Mouse (Mus musculus) megakaryocyte, adult 5-6 weeks (primary cell): ENCODE results near the gene Oas1g. TPM values are rescaled to one million over a fixed set of nuclear protein-coding genes. Genes with fewer than 3 reads are reported as not detected.
"Not testable (repeated sequence)": the region's sequence is repeated elsewhere in the genome, so short reads cannot be mapped to it uniquely, and the experiment has no call there.

Experiments
- ATAC-seq: 2 replicates; pipeline ENCODE4 v1.8.0; 2016; ENCODE audit warnings: mild to moderate bottlenecking, inconsistent platforms; ENCODE audit not compliant: poor library complexity, severe bottlenecking
- total RNA-seq, 2 experiments: library from RNA; stranded (forward) in 1 of 2; stranded (reverse) in 1 of 2; fragments of 153-499, 151-499 nt in 1 of 2; fragments of 221-1000, 200-1000 nt in 1 of 2; gene quantifications; 2 replicates each; pipeline versions ENCODE4 v1.2.3 to v1.2.4; 2015 to 2017

Oas1g gene
- total RNA-seq (2015) (1.9 and 3.1 TPM in 2 replicates), total RNA-seq (2017) (1.9 and 2.8 TPM in 2 replicates)

DNA sequence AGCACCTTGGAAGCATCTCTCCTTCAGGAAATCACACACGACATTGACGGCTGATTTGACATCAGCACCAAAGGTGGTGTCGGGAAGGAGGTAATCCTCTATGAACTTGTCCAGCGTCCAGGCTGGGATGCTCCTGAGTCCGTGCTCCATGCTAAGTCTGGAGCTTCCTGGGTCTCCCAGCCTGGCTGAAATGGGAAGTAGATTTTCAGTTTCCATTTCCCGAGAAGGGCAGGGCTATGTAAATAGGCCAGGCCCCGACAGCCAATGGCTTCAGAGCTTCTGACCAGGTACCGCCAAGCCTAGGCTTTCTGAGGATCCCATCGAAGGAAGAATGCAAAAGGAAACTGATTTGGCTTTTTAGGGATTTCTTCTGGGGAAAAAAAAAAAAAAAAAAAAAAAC lies at the start of gene Oas1g:
TSS of gene Oas1g (minus strand) at position 201 of the 400 bp plus-strand sequence.
- ATAC-seq = peak; percentile 45; the same call in 1 of the 2 replicates

DNA sequence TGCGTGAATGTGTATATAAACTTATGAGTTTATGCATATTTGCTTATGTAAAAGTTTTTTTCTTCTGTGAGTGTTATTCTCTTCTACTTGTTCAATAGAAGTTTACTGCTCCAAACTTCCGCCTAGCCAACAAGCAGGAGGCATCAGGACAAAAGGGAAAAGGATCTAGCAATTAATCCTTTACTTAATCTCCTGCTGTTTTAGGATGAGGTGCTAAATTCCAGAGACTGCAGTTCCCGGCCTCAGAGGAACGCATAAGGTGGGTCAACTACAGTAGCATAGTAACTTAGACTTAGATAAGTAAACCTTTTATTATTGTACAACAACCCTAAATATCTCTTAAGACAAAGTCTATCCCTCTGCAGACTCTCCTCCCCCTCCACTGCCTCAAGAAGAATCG lies 46.6 kb upstream of the Oas1g start:
- no peak for ATAC-seq

DNA sequence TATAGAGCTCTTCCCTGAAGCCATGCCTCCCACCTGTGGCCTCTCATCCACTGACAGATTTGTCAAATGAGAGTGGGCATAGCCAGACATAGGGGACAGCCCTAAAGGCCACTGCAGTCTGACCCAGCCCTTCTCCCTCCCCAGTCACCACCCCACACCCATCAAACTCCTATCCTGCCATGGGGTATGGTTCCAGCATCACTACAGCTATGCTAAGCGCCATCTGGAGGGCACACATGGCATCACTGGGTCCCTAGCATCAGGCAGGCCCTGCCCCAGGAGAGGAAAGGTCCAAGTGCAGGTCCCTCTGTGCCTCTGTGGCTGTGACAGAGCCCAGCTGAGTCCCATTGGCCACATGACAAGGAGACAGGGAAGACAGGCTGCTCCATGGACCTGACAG lies 39.6 kb upstream of the Oas1g start:
- ATAC-seq = no peak

DNA sequence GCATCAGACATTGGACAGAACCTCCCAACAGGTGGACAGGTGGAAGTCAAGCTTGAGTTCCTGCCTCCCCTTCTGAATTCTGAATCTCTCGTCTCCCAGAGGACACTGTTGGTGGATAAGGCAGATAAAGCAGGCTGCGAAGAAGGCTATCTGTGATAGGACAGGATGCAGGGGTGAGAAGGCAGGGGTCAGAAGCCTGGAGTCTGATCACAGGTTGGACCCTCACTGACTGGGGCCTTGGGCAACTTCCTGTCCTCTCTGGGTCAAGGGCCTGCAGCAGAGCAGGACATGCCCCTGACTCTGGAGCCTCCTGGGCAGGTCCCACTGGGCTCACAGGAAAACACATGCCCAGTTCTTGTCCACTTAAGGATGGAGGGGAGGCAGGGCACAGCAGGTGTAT lies 38.9 kb upstream of the Oas1g start:
- ATAC-seq = not testable (repeated sequence)

DNA sequence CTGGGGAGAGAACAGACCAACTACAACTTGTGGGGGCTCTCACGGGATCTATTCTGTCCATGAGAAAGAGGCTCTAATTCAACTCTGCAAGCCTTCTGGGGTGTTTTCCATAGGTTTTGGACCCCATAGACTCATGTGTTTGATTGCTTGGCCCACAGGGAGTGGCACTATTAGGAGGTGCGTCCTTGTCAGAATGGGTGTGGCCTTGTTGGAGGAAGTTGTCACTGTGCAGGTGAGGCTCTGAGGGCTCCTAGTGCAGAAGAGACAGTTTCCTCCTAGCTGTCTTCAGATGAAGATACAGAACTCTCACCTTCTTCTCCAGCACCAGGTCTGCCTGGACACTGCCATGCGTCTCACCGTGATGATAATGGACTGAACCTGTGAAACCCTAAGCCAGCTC lies 37.1 kb upstream of the Oas1g start:
- ATAC-seq = not testable (repeated sequence)

DNA sequence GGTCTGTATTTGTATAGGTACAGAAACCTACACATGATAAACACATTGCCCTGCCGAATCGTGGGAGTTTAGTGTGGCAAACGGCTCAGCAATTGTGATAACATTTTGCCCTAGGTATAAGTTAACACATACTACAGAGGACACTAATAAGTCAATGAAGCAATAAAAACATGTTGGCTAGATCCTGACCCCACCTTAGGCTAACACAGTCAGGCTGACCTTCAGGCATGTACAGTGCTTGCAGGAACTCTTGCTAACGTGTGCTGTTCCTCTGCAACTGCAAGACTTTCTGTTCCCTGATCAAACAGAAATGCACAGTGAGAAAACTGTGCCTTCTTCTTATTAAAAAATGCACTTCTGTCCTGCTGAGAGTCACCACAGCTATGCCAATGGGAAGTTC lies 36.6 kb upstream of the Oas1g start:
- ATAC-seq = no peak

DNA sequence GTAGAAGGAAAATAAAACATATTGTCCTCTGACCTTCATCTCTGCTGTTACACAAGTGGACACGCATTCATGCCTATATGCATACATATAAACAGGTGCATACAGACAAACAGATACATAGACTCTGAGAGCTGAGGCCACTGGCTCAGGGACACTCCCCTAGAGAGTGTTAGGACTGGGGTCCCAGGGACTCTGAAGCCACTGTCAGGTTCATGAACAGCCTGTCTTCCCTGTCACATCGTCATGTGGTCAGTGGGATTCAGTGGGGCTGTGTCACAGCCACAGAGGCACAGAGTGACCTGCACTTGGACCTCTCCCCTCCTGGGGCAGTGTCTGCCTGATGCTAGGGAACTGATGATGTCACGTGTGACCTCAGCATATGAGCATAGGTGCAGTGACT lies 32.9 kb upstream of the Oas1g start:
- no peak for ATAC-seq

DNA sequence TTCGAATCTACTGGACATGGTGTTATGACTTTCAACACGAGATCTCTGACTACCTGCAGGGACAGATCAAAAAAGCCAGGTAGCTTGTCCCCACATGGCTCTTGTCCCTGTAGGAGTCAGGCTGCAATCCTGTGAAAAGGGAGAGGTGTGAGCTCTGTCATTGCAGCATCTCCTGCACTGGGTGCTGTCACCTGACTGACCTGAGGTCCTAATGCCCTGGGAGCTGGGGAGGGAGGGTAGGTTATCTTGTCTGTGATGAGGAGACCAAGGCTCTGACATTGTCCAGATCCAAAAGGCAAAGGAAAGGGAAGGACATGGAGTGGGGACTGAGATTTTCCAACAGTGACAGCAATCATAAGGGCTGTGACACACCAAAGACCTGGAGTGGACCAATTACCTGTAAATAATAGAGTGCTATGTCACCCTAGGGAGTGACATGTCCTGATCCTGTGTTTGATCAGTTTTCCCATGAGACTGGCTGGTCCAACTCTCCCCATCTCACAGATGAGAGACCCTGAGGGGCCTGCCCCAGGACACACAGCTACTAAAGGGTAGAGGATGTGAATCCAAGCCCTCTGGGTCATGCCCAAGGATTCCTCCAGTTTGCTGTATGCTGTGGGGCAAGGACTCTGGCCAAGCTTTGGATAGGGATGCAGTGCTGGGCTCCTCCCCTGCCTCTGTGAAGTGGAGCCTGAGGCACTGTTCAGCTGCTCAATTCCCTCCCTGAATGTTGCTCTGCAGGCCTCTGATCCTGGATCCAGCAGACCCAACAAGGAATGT lies 31.9 kb upstream of the Oas1g start:
- ATAC-seq = not testable (repeated sequence)

DNA sequence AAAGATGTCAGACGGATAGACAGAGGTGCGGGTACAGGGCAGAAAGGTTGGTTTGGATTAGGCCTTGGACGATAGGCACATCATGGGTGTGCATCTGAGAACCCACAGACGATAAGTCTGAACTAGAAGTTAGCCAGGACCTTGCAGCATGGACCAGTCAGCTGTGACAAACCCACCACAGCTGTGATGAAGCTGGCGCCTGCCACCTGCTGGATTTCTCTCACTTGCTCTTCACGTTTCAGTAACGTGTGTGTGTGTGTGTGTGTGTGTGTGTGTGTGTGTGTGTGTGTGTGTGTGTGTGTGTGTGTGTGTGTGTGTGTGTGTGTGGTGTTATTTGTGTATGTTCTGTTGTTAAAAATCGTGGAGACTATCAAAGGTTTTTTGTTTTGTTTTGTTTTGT lies 26.8 kb upstream of the Oas1g start, which contains the start of gene Oas1d:
TSS of gene Oas1d (plus strand) at position 333 of the 400 bp plus-strand sequence.
- ATAC-seq = not testable (repeated sequence)

DNA sequence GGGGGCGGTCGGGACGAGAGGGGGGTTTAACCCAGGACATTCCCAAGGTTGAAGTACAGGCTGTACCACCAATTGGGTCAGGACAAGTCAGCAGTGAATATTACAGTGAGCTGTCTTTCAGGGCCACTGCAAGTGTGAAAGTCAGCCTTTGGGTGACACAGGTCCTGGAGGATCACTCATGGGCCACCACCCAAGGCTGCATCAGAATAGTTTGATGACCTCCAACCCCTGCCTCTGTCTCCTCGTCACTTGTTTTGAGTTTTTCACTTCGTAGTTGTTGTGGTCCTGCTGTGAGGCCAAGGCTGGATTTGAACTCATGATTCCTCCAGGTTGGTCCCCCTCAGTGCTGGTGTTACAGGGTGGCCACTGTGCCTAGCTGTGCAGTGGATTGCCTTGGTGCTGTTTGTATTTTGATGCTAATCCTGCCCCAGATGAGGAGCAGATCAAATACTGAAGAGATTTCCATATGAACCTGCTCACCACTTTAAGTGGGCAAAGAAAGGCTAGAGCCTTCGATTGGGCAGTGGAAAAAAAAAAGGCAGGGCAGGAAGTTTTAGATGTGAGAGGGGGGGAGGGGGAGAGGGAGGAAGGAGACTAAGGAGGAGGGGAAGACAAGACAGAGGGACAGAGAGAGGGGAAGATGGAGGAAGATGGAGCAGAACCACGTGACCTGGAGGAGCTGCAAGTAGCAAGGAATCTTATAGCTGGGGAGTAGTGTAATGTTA lies 20.9 kb upstream of the Oas1g start:
- ATAC-seq = no peak

DNA sequence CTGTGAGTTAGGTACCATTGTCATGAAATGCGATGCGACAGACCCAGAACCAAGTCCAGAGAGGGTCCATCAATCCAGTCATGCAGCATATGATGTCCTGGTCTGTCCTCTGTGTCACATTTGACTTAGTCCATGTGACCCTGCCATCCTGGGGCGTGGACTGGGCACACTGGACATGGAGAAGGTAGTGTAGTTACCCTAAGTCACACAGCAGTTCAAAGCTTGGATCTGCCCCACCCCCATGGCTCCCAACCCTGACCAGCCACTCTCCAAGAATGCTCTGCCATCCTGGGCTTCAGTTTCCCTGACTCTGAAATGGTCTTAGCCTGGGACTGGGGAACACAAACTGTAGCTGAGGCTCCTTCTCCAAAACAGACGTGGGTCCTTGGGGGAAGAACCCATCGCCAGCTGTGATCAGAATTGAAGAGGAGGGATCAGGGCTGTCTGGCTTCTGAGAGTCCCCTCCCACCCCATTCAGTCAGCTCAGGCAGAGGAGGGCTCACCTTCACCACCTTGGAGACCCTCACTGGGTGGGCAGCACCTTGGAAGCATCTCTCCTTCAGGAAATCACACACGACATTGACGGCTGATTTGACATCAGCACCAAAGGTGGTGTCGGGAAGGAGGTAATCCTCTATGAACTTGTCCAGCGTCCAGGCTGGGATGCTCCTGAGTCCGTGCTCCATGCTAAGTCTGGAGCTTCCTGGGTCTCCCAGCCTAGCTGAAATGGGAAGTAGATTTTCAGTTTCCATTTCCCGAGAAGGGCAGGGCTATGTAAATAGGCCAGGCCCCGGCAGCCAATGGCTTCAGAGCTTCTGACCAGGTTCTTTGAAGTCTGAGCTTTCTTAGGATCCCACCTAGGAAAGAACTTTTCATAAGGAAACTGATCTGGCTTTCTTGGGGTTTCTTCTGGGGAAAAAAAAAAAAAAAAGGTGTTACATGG lies 19.6 kb upstream of the Oas1g start, which contains the start of gene Oas1a:
TSS of gene Oas1a (minus strand) at position 731 of the 943 bp plus-strand sequence.
- ATAC-seq = peak; percentile 87

DNA sequence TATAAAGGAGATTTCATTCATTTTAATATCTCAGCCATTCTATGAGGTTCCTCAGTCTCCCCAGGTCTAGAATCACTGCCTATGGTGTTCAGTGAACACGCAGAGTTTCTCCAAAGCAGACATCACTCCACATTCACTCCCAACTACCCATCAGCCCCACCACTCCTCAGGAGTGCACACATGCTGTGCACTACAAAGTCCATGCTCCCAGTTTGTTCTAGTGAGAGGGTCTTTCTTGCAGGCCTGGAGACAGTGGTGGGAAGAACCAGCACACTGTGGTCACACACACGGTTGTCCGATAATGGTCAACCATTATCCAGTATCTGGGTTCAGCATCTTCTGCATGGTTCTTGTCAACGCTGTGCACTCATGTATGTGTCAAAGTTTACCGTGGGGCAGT lies 14.6 kb upstream of the Oas1g start:
- no peak for ATAC-seq

DNA sequence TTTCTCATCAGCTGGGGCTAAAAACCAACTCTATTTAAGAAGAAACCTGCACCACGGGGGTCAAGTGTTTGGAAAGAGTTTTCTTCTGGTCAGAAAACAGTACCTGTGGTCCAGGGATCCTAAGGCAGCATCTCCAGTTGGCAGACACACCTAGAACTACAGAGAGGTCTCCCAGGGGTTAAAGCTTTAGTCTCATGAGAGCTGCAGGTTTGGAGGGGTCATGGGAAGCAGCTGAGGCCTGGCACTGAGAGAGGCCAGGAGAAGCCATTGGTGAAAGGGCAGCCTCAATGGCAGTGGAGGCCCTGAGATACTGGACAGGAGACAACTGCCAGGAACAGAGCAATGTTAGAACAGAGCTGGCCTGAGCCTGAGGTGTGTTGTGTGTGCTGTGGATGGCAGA lies 13.3 kb upstream of the Oas1g start:
- no peak for ATAC-seq

DNA sequence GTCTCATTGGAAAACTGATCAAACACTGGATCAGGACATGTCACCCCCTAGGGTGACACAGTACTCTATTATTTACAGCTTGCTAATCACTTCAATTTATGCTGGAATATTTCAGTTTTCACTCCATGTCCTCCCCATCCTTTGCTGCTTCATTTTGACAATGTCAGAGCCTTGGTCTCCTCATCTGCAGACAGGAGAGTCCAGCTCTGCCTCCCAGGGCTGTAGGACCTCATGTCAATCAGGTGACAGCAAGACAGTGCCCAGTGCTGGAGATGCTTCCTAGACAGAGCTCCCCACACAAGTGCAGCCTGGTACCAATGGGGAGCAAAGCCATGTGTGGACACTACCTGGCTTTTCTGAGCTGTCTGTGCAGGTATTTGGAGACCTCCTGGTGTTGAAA lies 11.3 kb upstream of the Oas1g start:
- ATAC-seq = no peak

DNA sequence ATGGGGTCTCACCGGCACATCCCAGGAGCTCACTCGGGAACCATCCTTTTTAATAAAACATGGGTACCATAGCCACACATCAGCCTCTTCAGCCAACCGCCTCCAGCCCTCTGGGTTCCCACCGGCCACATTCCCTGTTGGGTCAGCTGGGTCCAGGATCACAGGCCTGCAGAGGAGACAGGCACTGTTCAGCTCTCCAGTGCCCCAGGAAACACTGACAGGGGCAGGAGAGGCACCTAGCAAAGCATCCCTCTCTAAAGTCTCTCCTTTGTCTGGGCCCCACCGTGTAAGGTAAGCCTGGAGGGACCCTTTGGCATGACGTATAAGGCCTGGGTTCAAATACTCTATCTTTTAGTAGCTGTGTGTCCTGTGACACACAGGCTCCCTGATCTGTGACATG lies 10.9 kb upstream of the Oas1g start:
- no peak for ATAC-seq

DNA sequence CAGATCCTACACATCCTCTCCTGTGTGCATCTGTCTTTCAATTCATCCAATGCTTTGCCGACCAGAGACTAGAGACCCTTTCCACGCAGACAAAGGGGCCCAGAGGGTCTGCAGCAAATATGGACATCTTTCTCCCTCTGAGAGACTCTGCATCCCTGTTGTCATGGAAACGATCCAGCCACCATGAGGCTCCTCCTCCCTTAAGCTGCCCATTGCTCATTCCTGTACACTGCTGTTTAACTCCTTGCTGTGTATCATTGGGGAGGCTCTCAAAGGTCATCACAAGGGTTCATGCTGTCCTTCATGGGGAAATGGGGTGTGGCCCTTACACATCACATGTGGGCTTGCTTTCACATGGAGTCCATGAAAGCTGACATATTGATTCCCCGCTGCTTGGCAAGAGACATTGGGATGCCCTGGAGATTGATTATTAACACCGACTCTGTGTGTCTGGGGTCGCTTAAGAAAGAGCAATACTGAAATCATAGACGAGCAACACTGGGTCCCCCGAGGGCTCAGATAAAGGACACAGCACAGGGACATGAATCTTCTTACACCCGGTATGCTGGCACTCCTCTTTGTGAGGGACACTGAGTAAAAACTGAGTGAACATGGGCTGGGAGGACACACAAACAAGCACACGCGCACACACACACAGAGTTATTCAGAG lies 8.0 kb upstream of the Oas1g start:
- ATAC-seq = no peak

DNA sequence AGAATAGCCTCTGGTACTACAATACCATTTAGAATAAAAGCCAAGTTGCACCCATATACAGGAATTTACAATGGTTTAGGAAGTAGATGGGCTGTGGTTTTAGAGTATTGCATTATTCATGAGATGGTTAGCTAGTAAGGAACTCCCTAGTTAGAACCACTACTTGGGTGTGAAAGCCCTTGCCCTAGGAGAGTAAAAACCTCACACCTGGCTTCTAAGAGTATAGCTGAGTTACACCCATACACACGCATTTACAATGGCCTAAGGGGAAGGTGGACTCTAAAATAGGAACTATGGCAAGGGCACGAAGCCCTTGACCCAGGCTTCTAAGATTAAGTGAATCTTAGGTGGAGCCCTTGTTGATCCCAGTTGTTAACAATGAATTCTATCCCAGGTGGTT lies 7.3 kb upstream of the Oas1g start:
- ATAC-seq = not testable (repeated sequence)

DNA sequence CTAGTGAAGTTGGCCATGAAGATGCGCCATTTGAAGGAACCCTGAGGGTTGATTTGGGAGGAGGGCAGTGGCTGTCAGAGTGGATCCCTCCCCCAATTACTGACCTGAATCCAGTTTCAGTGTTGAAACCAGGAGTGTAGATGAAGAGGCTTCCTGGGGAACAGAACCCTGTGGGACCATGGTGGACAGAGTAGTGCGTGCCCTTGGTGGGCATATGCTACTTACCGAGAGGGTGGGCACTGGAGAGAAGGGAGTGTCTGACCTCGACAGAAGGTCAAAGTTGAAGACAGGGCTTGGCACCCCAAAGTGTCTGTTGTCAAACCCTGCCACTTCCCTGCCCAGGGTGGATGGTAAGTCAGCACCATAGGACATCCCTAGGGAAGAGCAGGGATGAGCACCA lies 6.5 kb upstream of the Oas1g start:
- not testable (repeated sequence) for ATAC-seq

DNA sequence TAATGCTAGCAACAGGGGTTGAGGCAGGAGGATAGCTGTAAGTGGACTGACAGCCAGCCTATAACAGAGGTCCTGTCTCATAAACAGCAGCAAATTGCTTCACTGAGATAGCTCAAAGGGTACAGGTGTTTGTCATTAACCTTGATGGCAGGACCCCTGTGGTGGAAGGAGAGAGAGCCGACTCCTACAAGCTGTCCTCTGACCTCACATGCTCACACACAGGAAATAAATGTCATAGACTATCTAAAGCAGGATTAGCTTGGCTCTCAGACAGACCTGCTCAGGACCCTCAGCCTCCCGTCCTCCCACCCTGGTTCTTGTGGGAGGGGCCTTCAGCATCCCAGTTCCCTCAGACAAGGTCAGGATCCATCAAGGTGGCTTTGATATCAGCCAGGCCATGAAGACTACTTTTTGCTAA lies 4.8 kb upstream of the Oas1g start:
- no peak for ATAC-seq

DNA sequence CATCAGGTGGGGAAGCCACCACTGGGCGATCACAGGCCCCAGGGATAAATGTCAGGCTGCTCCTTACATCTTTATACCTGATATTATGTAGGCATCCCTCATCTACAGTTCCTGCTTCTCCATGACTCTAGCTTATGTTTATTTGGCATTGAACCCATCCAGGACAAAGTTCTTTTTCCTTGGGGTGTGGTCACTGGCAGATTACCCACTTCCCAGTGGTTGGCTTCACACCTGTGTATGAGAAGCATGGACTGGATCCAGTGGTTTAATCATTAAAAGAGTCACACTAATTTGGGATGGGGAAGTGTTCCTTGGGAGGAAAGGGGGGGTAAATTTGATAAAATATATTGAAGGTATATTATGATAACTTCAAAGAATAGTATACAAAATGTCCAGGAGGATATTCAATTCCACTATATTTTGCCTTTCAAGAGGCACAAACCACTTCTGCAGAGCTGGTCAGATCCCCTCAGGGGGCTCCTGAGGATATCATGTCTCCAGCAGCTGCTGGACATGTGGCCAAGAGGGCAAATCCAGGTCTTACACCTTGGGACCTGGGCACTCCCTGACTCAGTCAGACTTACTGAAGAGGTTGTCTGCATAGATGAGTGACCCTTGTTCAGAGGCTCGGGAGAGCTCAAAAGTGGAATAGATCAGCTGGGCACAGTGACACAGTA lies 4.3 kb upstream of the Oas1g start:
- not testable (repeated sequence) for ATAC-seq
